8 mouse cellular contexts compared by ENCODE assay signal in the genomic region with DNA sequence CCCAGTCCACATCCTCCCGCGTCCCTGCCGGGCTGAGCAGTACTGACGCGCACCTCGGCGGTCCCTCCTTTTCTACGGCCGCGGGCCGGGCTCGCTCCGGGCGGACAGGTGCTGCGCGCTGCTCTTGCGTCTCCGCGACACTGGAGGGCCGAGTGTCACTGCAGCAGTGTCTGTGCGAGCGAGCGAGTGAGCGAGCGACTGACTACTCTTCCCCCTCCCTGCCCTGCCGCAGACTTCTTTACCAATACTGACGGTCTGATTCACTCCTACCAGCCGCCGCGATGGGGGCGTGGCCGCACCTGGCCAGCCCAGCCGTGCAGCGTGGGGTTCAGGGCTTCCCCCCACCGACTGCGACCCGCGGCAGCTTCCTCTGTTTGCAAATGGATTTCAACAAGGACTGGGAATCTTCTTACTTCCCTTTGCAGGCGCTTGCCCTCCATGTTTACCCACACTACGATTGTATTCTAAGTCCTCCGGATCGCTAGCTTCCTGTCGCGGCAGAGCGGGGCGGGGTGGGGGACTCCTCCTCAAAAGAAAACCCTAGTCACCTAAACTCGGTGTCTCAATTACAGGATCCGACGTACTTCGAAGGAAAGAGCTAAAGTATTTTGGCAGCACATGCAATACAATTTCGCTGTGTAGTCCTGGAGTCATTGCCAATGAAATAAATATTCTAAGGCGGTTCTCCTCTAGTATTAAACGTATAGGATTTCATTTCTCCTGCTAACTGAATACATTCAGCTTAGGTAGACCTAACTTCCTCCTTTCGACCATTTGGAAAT.
DNase-seq lines count a peak whose midpoint lies in the region.

No protein-coding gene starts in this region.

- peak; percentile 64 for DNase-seq in MEL-GATA-1-ER (ENCODE audit: extremely low read depth, low read depth)
- peak; percentile 23 for DNase-seq in cerebellum, adult 8-10 months
- DNase-seq in forelimb bud, embryonic 11.5 days (ENCODE audit: low read depth, low spot score): peak; percentile 57
- DNase-seq in hindbrain, embryonic 10.5 days (ENCODE audit: low spot score): peak; percentile 78
- peak; percentile 24 to 37 for DNase-seq in layer of hippocampus, postnatal 14 days (ENCODE audit: low spot score in 2 of 2)
- DNase-seq in lung, postnatal 4 days: peak; percentile 82 to 85
- peak; percentile 92 for DNase-seq in retina, postnatal 1 day
- DNase-seq in urinary bladder, adult 2 months (ENCODE audit: low spot score): peak; percentile 35

- WGBS in hindbrain, embryonic 10.5 days: under 1% methylated on average over 54 of the region's 54 CpGs

- H3K4me3 ChIP-seq in hindbrain, embryonic 10.5 days: peak overlapping the region; percentile 68

- peak overlapping the region; percentile 43 for H3K27ac ChIP-seq in hindbrain, embryonic 10.5 days

- peaks cover 34% of the 10 kb centered on the region for H3K4me1 ChIP-seq in hindbrain, embryonic 10.5 days (replicated peaks)

- peaks cover 59% of the 10 kb centered on the region for H3K27me3 ChIP-seq in hindbrain, embryonic 10.5 days (ENCODE audit: insufficient read depth, poor library complexity, severe bottlenecking)

- no peaks in the 10 kb centered on the region for H3K9me3 ChIP-seq in hindbrain, embryonic 10.5 days

- H3K36me3 ChIP-seq in hindbrain, embryonic 10.5 days: no peaks in the 10 kb centered on the region

Comparison
In these comparisons a context has a peak if more than half of its experiments do, and no peak if none do; other contexts are left out.
1. Peak in every context shown above with its lines: DNase-seq, H3K4me3 ChIP-seq and H3K27ac ChIP-seq.
2. DNase-seq: peak in every context shown above with its lines; median percentile 92 in retina, postnatal 1 day; 84 in lung, postnatal 4 days; 78 in hindbrain, embryonic 10.5 days; 64 in MEL-GATA-1-ER; 57 in forelimb bud, embryonic 11.5 days; 35 in urinary bladder, adult 2 months; 30 in layer of hippocampus, postnatal 14 days; 23 in cerebellum, adult 8-10 months.